ENCODE assay signal across 22 mouse cellular contexts in the genomic region with DNA sequence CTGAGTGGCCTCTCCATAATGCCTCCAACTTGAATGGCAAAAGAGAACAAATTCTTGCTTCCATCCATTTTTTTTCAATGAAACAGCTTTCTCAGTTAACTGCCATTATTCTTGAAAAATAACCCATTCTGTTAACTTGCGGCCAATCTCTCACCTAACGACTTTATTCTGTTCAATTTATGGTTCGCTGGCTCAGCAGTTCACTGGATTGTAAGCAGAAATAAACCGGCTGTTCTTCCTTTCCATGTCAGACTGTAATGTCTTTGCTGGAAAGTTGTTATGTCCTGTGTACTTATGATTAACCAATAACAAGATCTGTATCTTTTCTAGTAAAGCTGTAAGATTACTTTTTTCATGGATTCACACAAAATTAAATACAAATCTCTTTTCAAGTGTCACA.
A peak's percentile ranks its signal among the peaks of the same experiment; 100 is the strongest.
DNase-seq lines count a peak whose midpoint lies in the region; ATAC-seq and TF ChIP-seq lines count a peak whose summit lies in the region.
"Had no signal": no experiment of that assay in that cellular context is flagged by ENCODE, and none has a peak within 500 bp of the region (broad histone marks: within the 10 kb centered on the region; RNA-seq: fewer than 3 reads in every experiment).

No protein-coding gene starts in this region.

- no peak for TF ChIP-seq POLR2A in kidney, adult 2 months (IDR thresholded peaks at IDR 0.05; ENCODE audit: low read depth, low read length)

- peak; percentile 19; the same call in 1 of the 2 replicates for ATAC-seq in kidney, embryonic 16.5 days (ENCODE audit: low FRiP score, low TSS enrichment)
- ATAC-seq in kidney, postnatal 0 days (replicated peaks; ENCODE audit: low FRiP score, low read depth): no peak
- ATAC-seq in lung, embryonic 14.5 days (ENCODE audit: insufficient read depth): no peak
- no peak for ATAC-seq in lung, postnatal 0 days
- ATAC-seq: activated CD4-positive, CD25-positive, alpha-beta regulatory T cell, adult 4 months; CD4-positive, CD25-positive, alpha-beta regulatory T cell, adult 4 months; Patski had no signal

- H3K4me3 ChIP-seq in kidney, embryonic 16.5 days (ENCODE audit: low read length): no peak overlapping the region
- H3K4me3 ChIP-seq in kidney, postnatal 0 days (replicated peaks; ENCODE audit: low read depth, low read length): no peak overlapping the region
- H3K4me3 ChIP-seq in kidney, adult 2 months (ENCODE audit: insufficient read depth, low read depth, low read length): no peak overlapping the region
- no peak overlapping the region for H3K4me3 ChIP-seq in lung, embryonic 14.5 days (ENCODE audit: low read depth, low read length)
- H3K4me3 ChIP-seq in lung, postnatal 0 days (ENCODE audit: low read depth, low read length): no peak overlapping the region

- no peak overlapping the region for H3K9ac ChIP-seq in kidney, embryonic 16.5 days (replicated peaks; ENCODE audit: low read length)
- H3K9ac ChIP-seq in kidney, postnatal 0 days (ENCODE audit: low read depth, low read length): no peak overlapping the region
- H3K9ac ChIP-seq in lung, embryonic 14.5 days: no peak overlapping the region
- H3K9ac ChIP-seq in lung, postnatal 0 days (replicated peaks; ENCODE audit: low read depth): no peak overlapping the region

- no peak for TF ChIP-seq EP300 in lung, postnatal 0 days (IDR thresholded peaks at IDR 0.05)

- H3K9me3 ChIP-seq in kidney, embryonic 16.5 days (ENCODE audit: low read length): no peaks in the 10 kb centered on the region
- no peaks in the 10 kb centered on the region for H3K9me3 ChIP-seq in kidney, postnatal 0 days (replicated peaks; ENCODE audit: low read length)
- no peaks in the 10 kb centered on the region for H3K9me3 ChIP-seq in lung, embryonic 14.5 days (ENCODE audit: low read depth, low read length)
- H3K9me3 ChIP-seq in lung, postnatal 0 days (ENCODE audit: low read length): no peaks in the 10 kb centered on the region
- H3K9me3 ChIP-seq: G1E had no signal

- peaks cover 5% of the 10 kb centered on the region; the same call in 1 of the 2 replicates for H3K4me1 ChIP-seq in kidney, embryonic 16.5 days (ENCODE audit: insufficient read depth, low read length)
- no peaks in the 10 kb centered on the region; the same call in 1 of the 2 replicates for H3K4me1 ChIP-seq in kidney, postnatal 0 days (replicated peaks; ENCODE audit: insufficient read depth, low read length)
- no peaks in the 10 kb centered on the region for H3K4me1 ChIP-seq in kidney, adult 2 months (ENCODE audit: control insufficient read depth, insufficient read depth, low read length)
- no peaks in the 10 kb centered on the region for H3K4me1 ChIP-seq in lung, embryonic 14.5 days (ENCODE audit: insufficient read depth)
- H3K4me1 ChIP-seq in lung, postnatal 0 days (ENCODE audit: insufficient read depth, low read depth, low read length): no peaks in the 10 kb centered on the region

- H3K4me2 ChIP-seq in kidney, embryonic 16.5 days (replicated peaks; ENCODE audit: low read depth, low read length): no peak overlapping the region
- no peak overlapping the region for H3K4me2 ChIP-seq in kidney, postnatal 0 days (ENCODE audit: low read length)
- no peak overlapping the region for H3K4me2 ChIP-seq in lung, embryonic 14.5 days
- no peak overlapping the region for H3K4me2 ChIP-seq in lung, postnatal 0 days (replicated peaks; ENCODE audit: low read depth, low read length)

- 15% methylated on average over 4 of the region's 4 CpGs for WGBS in kidney, embryonic 16.5 days
- WGBS in kidney, postnatal 0 days: 20% methylated on average over 4 of the region's 4 CpGs
- WGBS in kidney, adult 2 months: 35% methylated on average over 4 of the region's 4 CpGs
- 50% methylated on average over 4 of the region's 4 CpGs for WGBS in lung, embryonic 14.5 days
- WGBS in lung, postnatal 0 days: 55% methylated on average over 4 of the region's 4 CpGs

- H3K27me3 ChIP-seq in kidney, embryonic 16.5 days (ENCODE audit: insufficient read depth, low read length): no peaks in the 10 kb centered on the region
- no peaks in the 10 kb centered on the region for H3K27me3 ChIP-seq in kidney, postnatal 0 days (ENCODE audit: insufficient read depth, low read length)
- no peaks in the 10 kb centered on the region for H3K27me3 ChIP-seq in kidney, adult 2 months (replicated peaks; ENCODE audit: control insufficient read depth, insufficient read depth, low read length)
- H3K27me3 ChIP-seq in lung, embryonic 14.5 days (ENCODE audit: insufficient read depth, low read length): no peaks in the 10 kb centered on the region
- H3K27me3 ChIP-seq in lung, postnatal 0 days (replicated peaks; ENCODE audit: insufficient read depth, low read length): no peaks in the 10 kb centered on the region
- H3K27me3 ChIP-seq: CH12.LX, Patski had no signal

- H3K36me3 ChIP-seq in kidney, embryonic 16.5 days (ENCODE audit: insufficient read depth, low read length): no peaks in the 10 kb centered on the region
- no peaks in the 10 kb centered on the region for H3K36me3 ChIP-seq in kidney, postnatal 0 days (ENCODE audit: insufficient read depth, low read length)
- no peaks in the 10 kb centered on the region for H3K36me3 ChIP-seq in kidney, adult 2 months (ENCODE audit: control insufficient read depth, insufficient read depth, low read length)
- no peaks in the 10 kb centered on the region for H3K36me3 ChIP-seq in lung, embryonic 14.5 days (ENCODE audit: insufficient read depth)
- no peaks in the 10 kb centered on the region for H3K36me3 ChIP-seq in lung, postnatal 0 days (ENCODE audit: insufficient read depth, low read length)
- H3K36me3 ChIP-seq: G1E had no signal

- DNase-seq in kidney, postnatal 25 days: no peak
- DNase-seq in kidney, postnatal 0 days (ENCODE audit: low spot score): peak; percentile 76
- no peak for DNase-seq in kidney, adult 2 months
- peak; percentile 57 for DNase-seq in lung, embryonic 14.5 days
- DNase-seq in lung, adult 18-20 months: no peak
- DNase-seq in lung, postnatal 0 days (ENCODE audit: low spot score): peak; percentile 5
- DNase-seq in lung, postnatal 36 days: no peak
- DNase-seq: adrenal gland, adult 2 months; adrenal gland, adult 8-10 months; adrenal gland, postnatal 10 days; adrenal gland, postnatal 14 days; adrenal gland, postnatal 25 days; adrenal gland, postnatal 36 days; B cell, adult 2 months; cerebellum, adult 11 months; cerebellum, adult 11-12 months had no signal

- TF ChIP-seq CTCF in kidney, postnatal 0 days (IDR thresholded peaks at IDR 0.05; ENCODE audit: low read depth): no peak
- TF ChIP-seq CTCF in kidney, adult 2 months (conservative IDR thresholded peaks at IDR 0.05; ENCODE audit: insufficient read depth, insufficient read length, low read depth, low read length): no peak
- no peak for TF ChIP-seq CTCF in lung, embryonic 14.5 days (IDR thresholded peaks at IDR 0.05; ENCODE audit: low read depth)
- TF ChIP-seq CTCF in lung, postnatal 0 days (IDR thresholded peaks at IDR 0.05): no peak

- H3K27ac ChIP-seq in kidney, embryonic 16.5 days (ENCODE audit: low read length): no peak overlapping the region
- H3K27ac ChIP-seq in kidney, postnatal 0 days: no peak overlapping the region
- H3K27ac ChIP-seq in kidney, adult 2 months (ENCODE audit: insufficient read depth, low read depth, low read length): no peak overlapping the region
- H3K27ac ChIP-seq in lung, embryonic 14.5 days (ENCODE audit: low read depth): no peak overlapping the region
- H3K27ac ChIP-seq in lung, postnatal 0 days (ENCODE audit: low read length): no peak overlapping the region

Comparison
In these comparisons a context has a peak if more than half of its experiments do, and no peak if none do; other contexts are left out.
1. DNase-seq: peak in kidney, postnatal 0 days (single experiment), lung, embryonic 14.5 days (single experiment) and lung, postnatal 0 days (single experiment); none in kidney, postnatal 25 days (0 of 2), kidney, adult 2 months (single experiment), lung, adult 18-20 months (0 of 2) and lung, postnatal 36 days (single experiment).